Mouse (Mus musculus) bone marrow macrophage, adult 2 months (primary cell): ENCODE measurements around the gene Sh2d7. TPM values are rescaled to one million over a fixed set of nuclear protein-coding genes. Genes with fewer than 3 reads are reported as not detected.

Experiments used
- H3K27ac ChIP-seq: 2 replicates; pipeline ENCODE4 v1.5.1; 2012; ENCODE audit warnings: low read depth, low read length; ENCODE audit not compliant: insufficient read depth
- H3K4me1 ChIP-seq: 2 replicates; pipeline ENCODE4 v1.6.1; 2012; ENCODE audit warnings: low read length; ENCODE audit not compliant: control insufficient read depth, insufficient read depth
- H3K4me3 ChIP-seq: 2 replicates; pipeline ENCODE4 v1.5.1; 2012; ENCODE audit warnings: mild to moderate bottlenecking, low read length, moderate library complexity; ENCODE audit not compliant: insufficient read depth
- CTCF ChIP-seq: IDR thresholded peaks from 2 replicates; pipeline ENCODE4 v1.5.1; 2012; ENCODE audit warnings: low read depth, mild to moderate bottlenecking, low read length, moderate library complexity
- POLR2A ChIP-seq: IDR thresholded peaks from 2 replicates; pipeline ENCODE4 v1.6.1; 2012; ENCODE audit warnings: mild to moderate bottlenecking, low read depth, low read length, borderline replicate concordance
- polyA plus RNA-seq: library from polyadenylated mRNA; stranded (reverse); fragments of >200 nt; gene quantifications from 2 replicates; pipeline ENCODE4 v1.2.4, GENCODE M21; 2012; ENCODE audit not compliant: missing spikeins, insufficient read depth, insufficient read length

Sh2d7 gene
- polyA plus RNA-seq, 1 experiment = not detected

- H3K27ac ChIP-seq = no peak overlapping the region
- H3K4me3 ChIP-seq = no peak overlapping the region
- H3K4me1 ChIP-seq = peaks cover 3% of the 10 kb centered on the region; the same call in 1 of the 2 replicates
- TF ChIP-seq CTCF = no peak
- TF ChIP-seq POLR2A = no peak
These were observed 540 bp upstream of the Sh2d7 start for GRCm38 (mm10) chr9:54538244-54538643.

- peaks cover 3% of the 10 kb centered on the region; the same call in 1 of the 2 replicates for H3K4me1 ChIP-seq
- no peak overlapping the region for H3K4me3 ChIP-seq
- no peak overlapping the region for H3K27ac ChIP-seq
- no peak for TF ChIP-seq POLR2A
- TF ChIP-seq CTCF = no peak
These were observed 2.0 kb downstream of the Sh2d7 start for GRCm38 (mm10) chr9:54540801-54541200.

DNA sequence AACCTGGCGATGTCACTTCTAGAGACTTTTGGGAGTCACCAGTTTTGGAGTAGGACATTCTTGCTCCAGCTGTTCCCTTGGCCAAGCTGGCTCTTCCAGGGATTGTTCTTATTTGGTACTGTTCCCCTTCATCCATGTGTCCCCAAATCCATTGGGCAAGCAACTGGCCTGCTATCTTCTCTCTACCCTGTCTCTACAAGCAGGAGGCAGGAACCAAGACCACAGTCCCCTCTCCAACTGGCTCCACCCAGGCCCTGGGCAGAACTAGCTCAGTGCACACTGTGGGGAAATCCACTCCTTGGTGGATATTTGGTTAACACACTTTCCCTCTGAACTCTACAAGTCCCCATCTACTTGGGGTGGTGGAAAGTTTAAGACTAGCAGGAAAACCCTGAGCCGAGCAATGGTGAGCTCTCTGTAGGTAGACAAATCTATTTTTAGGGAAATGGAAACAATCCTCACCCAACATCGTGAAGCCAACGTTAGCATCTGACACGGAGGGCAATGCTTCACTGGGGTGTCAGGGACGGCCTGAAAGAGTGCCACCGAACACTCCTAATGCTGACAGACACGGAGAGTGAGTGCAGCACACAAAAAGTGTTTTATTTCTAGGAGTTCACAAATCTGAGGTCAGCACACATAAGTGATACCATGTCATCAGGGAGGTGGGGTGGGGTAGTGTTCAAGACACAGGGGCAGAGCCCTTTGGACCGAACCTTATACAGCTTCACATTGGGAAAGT lies 5.6 kb downstream of the Sh2d7 start:
- no peak overlapping the region for H3K27ac ChIP-seq
- no peak for TF ChIP-seq CTCF
- no peak for TF ChIP-seq POLR2A
- no peak overlapping the region for H3K4me3 ChIP-seq

DNA sequence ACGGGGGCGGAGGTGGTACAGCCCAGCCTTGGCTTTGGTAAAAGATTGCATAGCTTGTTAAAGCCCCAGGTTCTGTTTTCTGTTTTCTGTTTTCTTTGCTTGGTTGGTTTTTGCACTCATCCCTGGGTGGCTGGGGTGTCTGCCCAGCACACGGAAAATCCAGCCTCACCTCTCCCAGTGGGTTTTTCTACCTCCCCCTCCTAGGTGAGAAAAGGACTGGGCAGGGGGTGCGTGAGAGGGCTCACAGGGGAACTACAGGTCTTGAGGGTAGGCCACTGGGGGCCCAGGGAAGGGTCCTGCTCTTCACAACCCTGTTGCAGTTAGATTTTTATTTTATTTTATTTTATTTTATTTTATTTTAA lies 6.2 kb downstream of the Sh2d7 start:
- H3K4me3 ChIP-seq = no peak overlapping the region
- no peak overlapping the region for H3K27ac ChIP-seq
- TF ChIP-seq POLR2A (no peak), CTCF (no peak)
- no peaks in the 10 kb centered on the region for H3K4me1 ChIP-seq

More for the DNA sequence above, 5.6 kb downstream of the Sh2d7 start:
- no peaks in the 10 kb centered on the region for H3K4me1 ChIP-seq

- Histone ChIP-seq H3K4me3 (no peak overlapping the region), H3K4me1 (no peaks in the 10 kb centered on the region), H3K27ac (no peak overlapping the region)
- TF ChIP-seq CTCF (peak; percentile 93), POLR2A (no peak)
These were observed 8.8 kb downstream of the Sh2d7 start for GRCm38 (mm10) chr9:54547536-54547935.

DNA sequence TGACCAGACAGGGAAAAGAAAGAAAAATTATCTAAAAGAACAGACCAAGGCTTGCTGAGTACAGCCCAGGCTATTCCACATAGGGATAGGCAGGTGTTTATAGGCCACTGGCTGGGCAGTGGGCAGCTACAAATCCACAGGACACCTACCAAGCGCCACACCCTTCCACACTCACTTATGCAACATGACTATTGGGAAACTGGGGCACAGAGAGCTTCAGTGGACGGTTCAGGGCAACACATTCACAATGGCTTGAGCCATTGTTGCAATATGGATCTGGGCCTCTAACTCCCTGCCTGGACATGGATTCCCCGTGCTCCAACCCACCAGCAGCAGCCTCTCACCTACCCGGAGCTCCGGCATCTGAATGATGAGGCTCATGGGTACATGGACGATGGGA lies 10.6 kb downstream of the Sh2d7 start:
- Histone ChIP-seq H3K4me3 (no peak overlapping the region), H3K27ac (no peak overlapping the region), H3K4me1 (no peaks in the 10 kb centered on the region)
- no peak for TF ChIP-seq CTCF
- TF ChIP-seq POLR2A = no peak

DNA sequence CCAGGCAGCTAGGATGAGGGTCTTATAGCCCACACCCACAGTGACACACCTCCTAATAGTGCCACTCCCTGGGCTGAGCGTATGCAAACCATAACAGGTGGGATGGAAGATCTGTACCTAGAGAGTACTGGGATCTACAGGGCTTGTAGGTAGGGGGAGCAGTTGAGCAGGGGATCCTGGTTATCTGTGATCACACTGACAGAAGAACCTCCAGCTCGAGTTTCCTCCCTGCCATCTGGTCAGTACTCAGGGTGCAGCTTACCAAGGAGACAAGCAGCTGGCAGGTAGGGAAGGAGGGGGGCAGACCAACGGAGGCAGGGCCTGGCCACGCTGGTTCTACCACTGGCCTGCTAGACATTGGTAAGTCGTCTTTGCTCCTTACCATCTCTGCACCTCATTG lies 13.6 kb downstream of the Sh2d7 start:
- Histone ChIP-seq H3K27ac (no peak overlapping the region), H3K4me1 (peaks cover 13% of the 10 kb centered on the region), H3K4me3 (no peak overlapping the region)
- TF ChIP-seq POLR2A (no peak), CTCF (no peak)

- TF ChIP-seq POLR2A (no peak), CTCF (no peak)
- Histone ChIP-seq H3K4me3 (no peak overlapping the region), H3K4me1 (peaks cover 13% of the 10 kb centered on the region), H3K27ac (peak overlapping the region; percentile 43)
These were observed 16.3 kb downstream of the Sh2d7 start for GRCm38 (mm10) chr9:54555044-54555443.

DNA sequence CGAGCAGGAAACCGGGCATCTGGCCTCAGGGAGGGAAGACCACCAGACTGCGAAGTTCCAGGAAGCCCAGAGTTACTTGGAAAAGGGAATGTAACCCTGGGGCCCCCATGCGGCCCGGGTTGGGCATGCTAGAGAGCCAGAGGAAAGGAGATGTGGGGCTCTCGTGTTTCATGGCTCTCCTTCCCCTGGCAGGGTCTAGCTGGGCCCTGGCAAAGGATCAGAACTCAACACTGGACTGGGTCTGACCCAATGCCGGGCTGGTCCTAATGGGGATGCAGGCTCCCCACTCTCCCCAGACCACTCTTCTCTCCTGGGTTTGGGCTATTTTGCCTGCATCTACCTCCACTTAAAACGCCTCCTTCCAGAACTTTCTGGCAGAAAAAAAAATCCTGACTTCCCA lies 19.9 kb downstream of the Sh2d7 start:
- Histone ChIP-seq H3K4me3 (no peak overlapping the region), H3K27ac (no peak overlapping the region), H3K4me1 (peaks cover 15% of the 10 kb centered on the region)
- TF ChIP-seq POLR2A = no peak

- Histone ChIP-seq H3K4me1 (peaks cover 11% of the 10 kb centered on the region), H3K4me3 (peak within 1 kb of the TSS; percentile 69), H3K27ac (no peak within 1 kb of the TSS)
- TF ChIP-seq CTCF = no peak
- TF ChIP-seq POLR2A = no peak
These were observed 21.1 kb downstream of the Sh2d7 start, which contains the start of gene Cib2 for GRCm38 (mm10) chr9:54559771-54560471. Cib2 (minus strand) TSS chr9:54560218.
